Comparison of ENCODE assay signal across 21 mouse cellular contexts in the genomic region with DNA sequence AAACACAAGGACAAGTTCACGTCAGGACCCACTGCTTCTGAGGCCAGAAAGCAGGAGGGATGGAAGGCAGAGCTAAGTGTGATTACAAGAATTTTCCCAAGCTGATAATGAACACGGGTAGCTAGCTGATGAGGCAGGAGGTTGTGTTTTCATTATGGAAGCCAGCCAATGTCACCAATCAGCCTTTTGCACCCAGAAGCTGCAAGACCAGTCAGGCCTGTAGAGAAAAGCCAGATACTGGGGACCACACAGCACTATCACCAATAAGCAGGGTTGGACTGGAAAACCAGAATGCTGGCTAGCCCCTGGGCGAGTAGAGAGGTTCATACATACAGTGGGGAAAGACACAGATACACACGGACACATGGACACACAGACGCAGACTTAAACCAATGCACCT.
A peak's percentile ranks its signal among the peaks of the same experiment; 100 is the strongest.
DNase-seq lines count a peak whose midpoint lies in the region; ATAC-seq and TF ChIP-seq lines count a peak whose summit lies in the region.
"Had no signal": no experiment of that assay in that cellular context is flagged by ENCODE, and none has a peak within 500 bp of the region (broad histone marks: within the 10 kb centered on the region; RNA-seq: fewer than 3 reads in every experiment).

No protein-coding gene starts in this region.

- TF ChIP-seq CTCF in liver, adult 2 months (IDR thresholded peaks at IDR 0.05; ENCODE audit: low read depth, low read length) = no peak

- H3K36me3 ChIP-seq in heart, embryonic 13.5 days = peaks cover 6% of the 10 kb centered on the region; the same call in 1 of the 2 replicates
- H3K36me3 ChIP-seq in liver, adult 2 months (ENCODE audit: control insufficient read depth, insufficient read depth, low read length) = no peaks in the 10 kb centered on the region
- H3K36me3 ChIP-seq in ES-E14 (ENCODE audit: control insufficient read depth, insufficient read depth, low read length, poor library complexity, severe bottlenecking) = peaks cover 27% of the 10 kb centered on the region
- H3K36me3 ChIP-seq in stomach, embryonic 14.5 days (ENCODE audit: control insufficient read depth, insufficient read depth, low read length) = 0 out of 2 replicates have a peak, but pooled peaks cover 2% of the 10 kb centered on the region
- H3K36me3 ChIP-seq: forebrain, embryonic 12.5 days; midbrain, embryonic 13.5 days had no signal

- no peaks in the 10 kb centered on the region for H3K27me3 ChIP-seq in heart, embryonic 13.5 days (replicated peaks)
- no peaks in the 10 kb centered on the region for H3K27me3 ChIP-seq in liver, adult 2 months (ENCODE audit: control insufficient read depth, insufficient read depth, low read length)
- no peaks in the 10 kb centered on the region for H3K27me3 ChIP-seq in stomach, embryonic 14.5 days (ENCODE audit: control insufficient read depth, insufficient read depth, low read length)
- H3K27me3 ChIP-seq: CH12.LX; forebrain, embryonic 12.5 days; liver, embryonic 12.5 days; midbrain, embryonic 13.5 days had no signal

- 51% methylated on average over 5 of the region's 5 CpGs for WGBS in heart, embryonic 13.5 days
- WGBS in liver, adult 2 months = 77% methylated on average over 5 of the region's 5 CpGs
- 76% methylated on average over 5 of the region's 5 CpGs for WGBS in stomach, embryonic 14.5 days

- no peaks in the 10 kb centered on the region; the same call in 1 of the 2 replicates for H3K79me2 ChIP-seq in liver, adult 2 months (ENCODE audit: control insufficient read depth, insufficient read depth, low read length)

- ATAC-seq in heart, embryonic 13.5 days (ENCODE audit: extremely low read depth, insufficient number of reproducible peaks, low FRiP score, low TSS enrichment) = peak; percentile 43
- 0 out of 2 replicates have a peak, but pooled peaks have one; percentile 11 for ATAC-seq in stomach, embryonic 14.5 days (ENCODE audit: insufficient number of reproducible peaks, insufficient read depth, low FRiP score, low read depth)
- ATAC-seq: hindbrain, embryonic 16.5 days; liver, embryonic 12.5 days; midbrain, embryonic 13.5 days had no signal

- H3K27ac ChIP-seq in heart, embryonic 13.5 days (replicated peaks) = peak overlapping the region; percentile 46
- H3K27ac ChIP-seq in liver, adult 2 months (replicated peaks; ENCODE audit: insufficient read depth, low read depth, low read length) = 0 out of 2 replicates have a peak overlapping the region, but pooled peaks have one; percentile 19
- H3K27ac ChIP-seq in ES-E14 (ENCODE audit: insufficient read depth, low read depth, low read length, poor library complexity, severe bottlenecking) = 0 out of 2 replicates have a peak overlapping the region, but pooled peaks have one; percentile 28
- H3K27ac ChIP-seq in stomach, embryonic 14.5 days (ENCODE audit: low read length) = no peak overlapping the region; the same call in 1 of the 2 replicates
- H3K27ac ChIP-seq: forebrain, embryonic 12.5 days; midbrain, embryonic 13.5 days had no signal

- H3K4me3 ChIP-seq in heart, embryonic 13.5 days = no peak overlapping the region
- no peak overlapping the region for H3K4me3 ChIP-seq in liver, adult 2 months (ENCODE audit: insufficient read depth, low read depth, low read length)
- no peak overlapping the region for H3K4me3 ChIP-seq in ES-E14 (ENCODE audit: insufficient read depth in 1 of 2, low read depth in 1 of 2, low read length in 2 of 2, poor library complexity in 1 of 2, severe bottlenecking in 1 of 2)
- H3K4me3 ChIP-seq in stomach, embryonic 14.5 days (ENCODE audit: low read depth, low read length) = no peak overlapping the region
- H3K4me3 ChIP-seq: forebrain, embryonic 12.5 days; liver, embryonic 12.5 days; midbrain, embryonic 13.5 days had no signal

- H3K4me1 ChIP-seq in heart, embryonic 13.5 days = peaks cover 42% of the 10 kb centered on the region
- peaks cover 1% of the 10 kb centered on the region; the same call in 1 of the 2 replicates for H3K4me1 ChIP-seq in liver, adult 2 months (ENCODE audit: control insufficient read depth, insufficient read depth, low read length)
- peaks cover 7 to 20% of the 10 kb centered on the region in 2 experiments for H3K4me1 ChIP-seq in ES-E14 (ENCODE audit: control insufficient read depth in 2 of 2, insufficient read depth in 2 of 2, low read length in 2 of 2, poor library complexity in 1 of 2)
- H3K4me1 ChIP-seq in stomach, embryonic 14.5 days (ENCODE audit: control insufficient read depth, insufficient read depth, low read length) = peaks cover 14% of the 10 kb centered on the region; the same call in 1 of the 2 replicates
- H3K4me1 ChIP-seq: midbrain, embryonic 13.5 days had no signal

- H3K4me2 ChIP-seq in heart, embryonic 13.5 days = no peak overlapping the region
- H3K4me2 ChIP-seq in stomach, embryonic 14.5 days (replicated peaks; ENCODE audit: low read depth, low read length) = no peak overlapping the region
- H3K4me2 ChIP-seq: forebrain, embryonic 12.5 days; liver, embryonic 12.5 days; lung, embryonic 14.5 days; midbrain, embryonic 13.5 days had no signal

- no peaks in the 10 kb centered on the region for H3K9me3 ChIP-seq in heart, embryonic 13.5 days
- H3K9me3 ChIP-seq in ES-E14 (ENCODE audit: control insufficient read depth, insufficient read depth, low read depth, low read length) = no peaks in the 10 kb centered on the region
- no peaks in the 10 kb centered on the region for H3K9me3 ChIP-seq in stomach, embryonic 14.5 days (ENCODE audit: control insufficient read depth, low read depth, low read length)
- H3K9me3 ChIP-seq: forebrain, embryonic 12.5 days; liver, embryonic 12.5 days; midbrain, embryonic 13.5 days had no signal

- no peak for TF ChIP-seq POLR2A in liver, adult 2 months (IDR thresholded peaks at IDR 0.05; ENCODE audit: extremely low read depth, insufficient read depth, low read length)

- no peak overlapping the region; the same call in 1 of the 2 replicates for H3K9ac ChIP-seq in heart, embryonic 13.5 days
- no peak overlapping the region for H3K9ac ChIP-seq in liver, adult 2 months (ENCODE audit: low read depth, low read length)
- H3K9ac ChIP-seq in ES-E14 (ENCODE audit: insufficient read depth, low read depth, low read length, poor library complexity, severe bottlenecking) = no peak overlapping the region
- H3K9ac ChIP-seq in stomach, embryonic 14.5 days (replicated peaks; ENCODE audit: low read depth, low read length) = no peak overlapping the region
- H3K9ac ChIP-seq: forebrain, embryonic 12.5 days; liver, embryonic 12.5 days; lung, embryonic 14.5 days; midbrain, embryonic 13.5 days had no signal

- in situ Hi-C loops in ES-E14 (cut with MboI; ENCODE audit: low sequenced_read_pairs in 2 of 2, unreplicated experiment in 2 of 2) = no loop called here

- DNase-seq in heart, adult 8-10 months (ENCODE audit: low spot score) = no peak
- DNase-seq in liver, adult 2 months (ENCODE audit: extremely low read depth, low read depth, low spot score) = peak; percentile 41
- DNase-seq in liver (no peak), ES-E14 (ENCODE audit: low read depth, low spot score) (no peak)
- no peak for DNase-seq in ovary, postnatal 14 days (ENCODE audit: low spot score)
- DNase-seq: adrenal gland, adult 8-10 months; cerebellum, adult 11-12 months; cerebellum, postnatal 25 days; gastrocnemius, postnatal 36 days; kidney, adult 8-10 months; kidney, postnatal 4 days; lung, embryonic 14.5 days; right cerebral cortex, postnatal 25 days; thymus, adult 18-20 months had no signal

TF ChIP-seq in ES-E14, 5 proteins besides CTCF, POLR2A, EP300 and RAD21:
- no peak for TF ChIP-seq ZC3H11A (IDR thresholded peaks at IDR 0.05; ENCODE audit: borderline replicate concordance, low read depth, low read length)
- TF ChIP-seq HCFC1 (IDR thresholded peaks at IDR 0.05; ENCODE audit: borderline replicate concordance, insufficient read depth, low read length) = no peak
- no peak for TF ChIP-seq ZNF384 (IDR thresholded peaks at IDR 0.05; ENCODE audit: low read depth, low read length)
- no peak for TF ChIP-seq CHD2 (IDR thresholded peaks at IDR 0.05; ENCODE audit: low read depth, low read length)
- no peak for TF ChIP-seq MAFK (IDR thresholded peaks at IDR 0.05; ENCODE audit: insufficient read depth, low read depth, low read length)
